Mouse (Mus musculus): Measurements from ENCODE around the gene Hist1h2bj.

The Hist1h2bj gene

GRCm38 (mm10) chr13:22015479-22016450, 27.2 kb upstream of the Hist1h2bj start:
- DNase-seq (ENCODE audit: low spot score): peak; percentile 58

- no peak for DNase-seq (ENCODE audit: low spot score)
Measured at GRCm38 (mm10) chr13:22019934-22020835, 22.8 kb upstream of the Hist1h2bj start.

- peak; percentile 56 for DNase-seq (ENCODE audit: low spot score)
Measured at GRCm38 (mm10) chr13:22020901-22021339, 22.1 kb upstream of the Hist1h2bj start.

- no peak for DNase-seq (ENCODE audit: low spot score)
Measured at GRCm38 (mm10) chr13:22021581-22021980, 21.4 kb upstream of the Hist1h2bj start.

GRCm38 (mm10) chr13:22022241-22022640, 20.8 kb upstream of the Hist1h2bj start:
- peak; percentile 64 for DNase-seq (ENCODE audit: low spot score)

GRCm38 (mm10) chr13:22026058-22027031, 16.7 kb upstream of the Hist1h2bj start:
- DNase-seq (ENCODE audit: low spot score): peak; percentile 81

- DNase-seq (ENCODE audit: low spot score): peak; percentile 92
Measured at GRCm38 (mm10) chr13:22028673-22029460, 14.1 kb upstream of the Hist1h2bj start.

GRCm38 (mm10) chr13:22029928-22030327, 13.1 kb upstream of the Hist1h2bj start:
- no peak for DNase-seq (ENCODE audit: low spot score)

GRCm38 (mm10) chr13:22030493-22030892, 12.5 kb upstream of the Hist1h2bj start:
- no peak for DNase-seq (ENCODE audit: low spot score)

GRCm38 (mm10) chr13:22033741-22034442, 9.1 kb upstream of the Hist1h2bj start:
- no peak for DNase-seq (ENCODE audit: low spot score)

GRCm38 (mm10) chr13:22034443-22035266, 8.4 kb upstream of the Hist1h2bj start:
- no peak for DNase-seq (ENCODE audit: low spot score)

GRCm38 (mm10) chr13:22035267-22036148, 7.5 kb upstream of the Hist1h2bj start, which contains the start of the genes Hist1h2ah and Hist1h2bk:
Hist1h2ah (minus strand) TSS chr13:22035568.
Hist1h2bk (plus strand) TSS chr13:22035870.
- DNase-seq (ENCODE audit: low spot score): peak; percentile 69

- no peak for DNase-seq (ENCODE audit: low spot score)
Measured at GRCm38 (mm10) chr13:22036149-22036956, 6.7 kb upstream of the Hist1h2bj start.

GRCm38 (mm10) chr13:22036986-22037385, 6.0 kb upstream of the Hist1h2bj start:
- DNase-seq (ENCODE audit: low spot score): no peak

GRCm38 (mm10) chr13:22037415-22037814, 5.6 kb upstream of the Hist1h2bj start:
- no peak for DNase-seq (ENCODE audit: low spot score)

GRCm38 (mm10) chr13:22039364-22039763, 3.6 kb upstream of the Hist1h2bj start:
- DNase-seq (ENCODE audit: low spot score): no peak

GRCm38 (mm10) chr13:22039951-22040463, 3.0 kb upstream of the Hist1h2bj start:
- DNase-seq (ENCODE audit: low spot score): no peak

Data from ovary, postnatal 36 days (tissue).